Mouse (Mus musculus) megakaryocyte, embryonic 14.5 days (primary cell): ENCODE data around the gene Helz.

Experiments
- FLI1 ChIP-seq: IDR thresholded peaks from 2 replicates; pipeline ENCODE4 v1.6.1; 2012; ENCODE audit warnings: low read length, inconsistent platforms, mixed read lengths
- GATA1 ChIP-seq: IDR thresholded peaks from 3 replicates; pipeline ENCODE4 v1.6.1; 2012; ENCODE audit warnings: mixed read lengths, low read length, inconsistent platforms, borderline replicate concordance

DNA sequence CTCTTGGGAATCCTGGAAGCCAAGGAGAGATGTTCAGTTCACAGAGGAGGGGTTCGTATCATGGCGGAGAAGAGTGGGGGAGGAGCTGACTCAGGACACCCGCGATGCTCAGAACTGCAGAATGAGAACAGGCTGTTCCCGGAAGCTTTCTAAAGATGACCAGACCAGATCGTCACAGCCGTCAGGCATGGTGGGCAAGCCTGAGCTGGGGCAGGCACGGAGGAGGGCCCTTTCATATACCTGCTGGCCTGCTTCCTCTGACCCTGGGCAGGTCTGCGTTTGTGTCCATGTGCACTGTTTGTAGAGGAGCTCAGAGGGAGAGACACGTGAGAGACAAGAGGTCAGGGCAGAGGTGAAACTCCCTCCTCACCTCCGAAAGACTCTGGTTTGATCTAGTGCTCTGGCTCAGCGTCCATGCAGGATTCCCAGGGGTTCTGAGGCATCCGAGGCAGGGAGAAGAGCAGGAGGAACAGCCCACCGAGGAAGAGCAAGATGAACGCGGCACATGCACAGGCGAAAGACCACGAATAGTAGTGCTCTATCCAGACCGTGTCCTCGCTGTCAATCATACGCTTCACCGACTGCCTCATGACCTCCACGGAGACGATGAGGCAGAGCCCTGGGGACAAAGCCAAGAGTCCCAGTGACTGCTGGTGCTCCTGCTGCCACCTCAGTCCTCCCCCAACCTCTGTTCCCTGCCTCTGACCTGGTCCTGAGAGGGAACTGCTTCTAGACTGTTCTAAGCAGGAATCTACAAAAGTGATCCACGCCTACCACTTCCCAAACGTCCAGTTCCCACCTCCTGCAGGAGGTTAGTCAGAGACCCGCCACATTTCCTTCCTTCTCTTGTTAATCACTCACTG is 155.8 kb downstream of the Helz start:
- TF ChIP-seq GATA1 (no peak), FLI1 (no peak)
